Mouse (Mus musculus) frontal cortex, postnatal 14 days (tissue): ENCODE measurements around the gene Gm35549.
A peak's percentile ranks its signal among the peaks of the same experiment; 100 is the strongest.
"Not testable (repeated sequence)": the region's sequence is repeated elsewhere in the genome, so short reads cannot be mapped to it uniquely, and the experiment has no call there.

Experiments used
- DNase-seq, 2 experiments: peaks; one replicate each; pipeline ENCODE4 v3.0.0; 2022; ENCODE audit warnings: low spot score in 2 of 2

Gene Gm35549

DNA sequence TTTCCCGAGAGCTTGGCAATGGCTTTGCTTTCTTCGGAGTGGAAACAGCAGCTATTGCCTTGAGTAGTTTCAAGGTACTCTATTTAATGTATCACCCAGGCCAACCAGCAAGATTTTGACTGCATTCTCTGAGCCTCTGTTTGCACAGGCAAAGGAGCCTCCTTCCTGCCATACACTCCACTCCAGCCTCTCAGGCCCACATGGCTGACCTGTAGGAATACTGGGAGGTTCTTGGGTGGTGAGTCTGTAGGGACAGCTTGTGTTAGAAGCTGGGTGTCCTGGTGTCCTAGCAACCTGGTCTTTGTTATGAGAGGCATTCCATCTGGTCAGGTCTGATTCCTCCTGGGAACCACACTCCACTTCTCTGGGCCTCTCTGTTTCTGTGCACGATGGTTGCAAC lies at the start of gene Gm35549:
Gene Gm35549 (minus strand): TSS at position 276 of the 400 bp plus-strand sequence.
- no peak for DNase-seq

GRCm38 (mm10) chr9:122886372-122887179 lies 42.7 kb upstream of the Gm35549 start:
- peak; percentile 27 to 55 for DNase-seq

GRCm38 (mm10) chr9:122885385-122885784 lies 41.5 kb upstream of the Gm35549 start, which contains the start of gene Zkscan7:
Gene Zkscan7 (plus strand): TSS chr9:122885685.
- no peak for DNase-seq

DNA sequence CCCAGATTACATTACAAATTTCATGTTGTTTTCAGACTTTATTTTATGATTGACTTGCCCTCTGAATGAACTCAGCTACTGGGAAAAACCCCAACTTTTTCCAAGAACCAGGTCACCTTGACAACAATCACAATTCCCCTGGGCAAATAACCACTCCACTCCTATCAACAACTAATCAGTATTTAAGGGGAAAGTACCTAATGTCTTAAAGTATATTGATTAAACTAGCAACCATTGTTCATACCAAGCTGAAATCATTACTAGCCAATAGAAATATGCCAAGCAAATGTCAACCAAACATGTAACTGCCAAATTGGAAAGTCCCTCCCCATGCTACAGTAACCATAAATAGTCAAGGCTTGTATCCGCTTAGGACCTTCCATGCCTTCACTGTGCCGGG lies 31.3 kb upstream of the Gm35549 start:
- DNase-seq: no peak

- DNase-seq: no peak
Measured at GRCm38 (mm10) chr9:122874653-122875052, 30.8 kb upstream of the Gm35549 start.

- no peak for DNase-seq
Measured at GRCm38 (mm10) chr9:122872595-122872994, 28.8 kb upstream of the Gm35549 start.

DNA sequence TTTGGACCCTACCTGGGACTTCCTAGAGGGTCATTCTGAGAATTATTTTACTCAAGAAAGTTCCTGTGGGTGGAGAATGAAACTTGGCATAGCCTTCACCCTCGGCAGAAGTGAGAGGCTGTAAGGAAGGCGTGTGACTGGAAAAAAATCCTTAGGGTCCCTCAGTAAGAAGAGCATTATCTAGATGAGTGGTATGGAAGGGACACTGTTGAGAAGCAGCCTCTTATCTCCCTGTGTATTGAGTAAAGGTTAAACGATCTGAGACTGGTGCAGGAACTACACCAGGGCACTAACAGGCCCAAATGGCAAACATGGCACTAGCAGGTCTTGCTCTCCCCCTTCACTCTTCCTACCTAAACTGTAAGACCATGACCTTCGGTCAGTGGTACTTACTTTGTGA lies 22.4 kb upstream of the Gm35549 start:
- DNase-seq: no peak

DNA sequence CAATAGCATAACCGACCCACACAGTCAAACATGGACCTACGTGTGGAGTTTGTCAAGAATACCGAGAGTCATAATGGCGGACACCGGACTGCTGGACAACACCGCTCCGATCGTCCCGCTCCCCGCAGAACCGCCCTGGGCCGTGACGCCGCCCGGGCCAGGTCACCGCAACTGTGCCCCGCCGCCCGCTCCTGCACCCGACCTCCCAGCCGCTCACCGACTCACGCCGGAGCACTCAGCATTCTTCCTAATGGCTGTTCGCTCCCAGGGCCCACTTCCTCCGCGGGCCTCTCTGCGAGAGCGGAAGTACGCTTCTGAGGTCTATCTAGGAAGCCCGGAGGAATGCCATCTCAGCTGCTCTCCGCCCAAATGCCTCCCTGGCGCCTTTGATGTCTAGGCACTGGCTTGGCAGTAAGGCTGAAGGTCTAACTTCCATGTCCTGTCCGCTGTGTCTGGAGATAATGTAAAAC lies 21.9 kb upstream of the Gm35549 start, which contains the start of gene Zfp445:
Gene Zfp445 (minus strand): TSS at position 310 of the 470 bp plus-strand sequence.
- DNase-seq: peak; percentile 59 to 68

- DNase-seq: no peak
Measured at GRCm38 (mm10) chr9:122864848-122865247, 21.0 kb upstream of the Gm35549 start.

- no peak for DNase-seq
Measured at GRCm38 (mm10) chr9:122863731-122864130, 19.9 kb upstream of the Gm35549 start.

DNA sequence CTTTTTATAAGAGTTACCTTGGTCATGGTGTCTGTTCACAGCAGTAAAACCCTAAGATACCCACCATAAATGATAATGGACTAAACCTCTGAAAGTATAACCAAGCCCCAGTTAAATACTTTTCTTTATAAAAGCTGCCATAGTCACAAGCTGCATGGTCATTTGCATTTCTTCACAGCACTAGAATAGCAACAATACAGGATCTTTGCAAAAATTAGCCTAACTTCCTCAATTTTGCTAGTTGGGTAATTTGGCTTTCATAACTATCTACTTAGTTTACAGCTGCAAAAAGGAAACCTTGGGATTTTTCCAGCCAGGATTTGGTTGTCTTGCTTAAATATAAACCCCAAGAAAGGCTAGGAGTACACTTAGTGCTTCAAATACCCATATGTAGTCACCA lies 16.9 kb upstream of the Gm35549 start:
- DNase-seq: no peak

GRCm38 (mm10) chr9:122856716-122857115 lies 12.9 kb upstream of the Gm35549 start:
- no peak for DNase-seq

DNA sequence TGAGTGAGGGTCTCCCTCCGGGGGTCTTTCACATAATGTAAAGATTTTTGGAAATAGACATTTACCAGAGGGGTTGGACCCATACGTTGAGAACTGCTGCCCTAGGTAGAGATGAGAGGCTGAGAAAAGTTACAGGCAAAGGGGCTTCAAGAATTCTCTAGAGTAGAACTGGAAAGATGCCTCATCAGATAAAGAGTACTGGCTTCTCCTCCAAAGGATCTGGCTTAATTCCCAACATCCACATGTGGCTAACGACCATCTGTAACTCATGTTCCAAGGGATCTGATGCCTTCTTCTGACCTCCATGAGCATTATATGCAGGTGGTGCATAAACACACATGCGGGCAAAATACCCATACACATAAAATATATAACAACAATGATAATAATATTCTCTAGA lies 11.8 kb upstream of the Gm35549 start:
- DNase-seq: no peak

DNA sequence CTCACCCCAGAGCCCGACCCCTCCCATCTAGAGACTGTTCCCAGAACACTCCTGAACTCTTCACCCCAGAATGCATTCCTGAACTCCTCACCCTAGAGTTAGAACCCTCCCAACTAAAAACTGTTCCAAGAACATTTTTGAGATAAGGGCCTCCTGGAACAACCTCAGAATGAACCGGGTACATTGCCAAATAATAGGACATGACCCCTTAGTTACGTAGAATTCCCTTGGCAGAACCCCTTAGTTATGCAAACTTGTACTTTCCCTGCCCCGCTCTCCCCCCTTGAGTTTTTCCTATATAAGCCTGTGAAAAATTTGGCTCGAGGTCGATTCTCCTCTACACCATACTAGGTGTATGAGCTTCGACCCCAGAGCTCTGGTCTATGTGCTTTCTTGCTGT lies 11.3 kb upstream of the Gm35549 start:
- not testable (repeated sequence) for DNase-seq

DNA sequence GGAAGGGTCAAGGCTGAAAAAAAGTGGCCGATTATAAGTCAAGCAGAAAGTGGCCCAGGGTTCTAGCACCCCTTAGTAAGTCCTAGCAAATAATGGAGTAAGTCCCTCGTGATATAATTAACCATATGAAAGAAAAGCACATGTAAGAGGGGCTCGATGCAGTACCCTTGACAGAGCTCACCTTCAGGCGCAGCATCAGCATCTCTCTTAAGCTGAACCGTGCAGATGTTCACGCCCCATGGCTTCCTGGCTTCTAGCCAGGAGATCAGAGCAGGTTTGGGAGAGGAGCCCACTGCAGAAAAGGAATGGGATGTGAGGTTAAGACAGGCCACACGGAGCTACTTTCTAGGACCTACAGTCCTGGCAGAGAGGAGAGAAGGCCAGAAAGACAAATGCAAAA lies 10.7 kb upstream of the Gm35549 start:
- DNase-seq: no peak

- DNase-seq: not testable (repeated sequence)
Measured at GRCm38 (mm10) chr9:122847811-122848311, 4.0 kb upstream of the Gm35549 start.

DNA sequence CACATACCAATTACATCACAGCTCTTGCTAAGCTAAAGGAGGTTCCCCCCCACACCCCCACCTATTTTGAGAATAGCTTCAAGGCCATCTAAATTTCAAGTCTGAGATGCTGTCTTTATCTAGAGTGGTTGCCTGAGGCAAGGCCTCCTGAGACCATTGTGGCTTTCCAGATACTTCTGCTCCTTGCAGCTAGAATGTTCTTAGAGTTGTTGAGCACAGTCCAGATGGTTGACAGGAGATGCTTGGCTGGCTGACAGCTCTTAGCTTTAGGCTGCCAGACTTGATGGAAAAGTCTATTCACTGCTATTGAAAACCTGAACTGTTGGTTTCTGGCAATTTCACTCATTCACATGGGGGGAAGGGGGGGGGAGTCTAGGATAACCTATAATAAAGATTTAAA lies 2.3 kb upstream of the Gm35549 start:
- DNase-seq: peak in 1 of 2 experiments; percentile 31

DNA sequence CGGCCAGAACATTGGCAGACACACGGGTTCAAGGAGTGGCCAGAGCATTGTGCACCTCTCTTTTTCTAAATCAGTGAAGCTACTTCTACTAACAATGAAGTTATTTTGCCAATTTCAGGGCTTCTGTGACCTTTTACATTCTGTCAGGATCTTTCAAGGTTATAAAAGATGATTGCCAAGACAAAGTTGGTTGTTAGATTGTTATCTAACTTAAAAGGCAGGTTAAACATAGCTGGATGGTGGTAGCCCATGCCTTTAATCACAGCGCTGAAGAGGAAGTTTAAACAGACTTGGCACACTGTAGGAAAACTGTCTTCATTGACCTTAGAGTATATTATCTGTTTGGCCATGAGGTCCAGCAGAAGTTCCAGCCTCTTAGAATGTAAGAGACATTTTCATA lies 1.8 kb upstream of the Gm35549 start:
- no peak for DNase-seq

GRCm38 (mm10) chr9:122837680-122838079 lies 6.2 kb downstream of the Gm35549 start:
- no peak for DNase-seq

- DNase-seq: no peak
Measured at GRCm38 (mm10) chr9:122837216-122837615, 6.6 kb downstream of the Gm35549 start.

GRCm38 (mm10) chr9:122836790-122837189 lies 7.0 kb downstream of the Gm35549 start:
- DNase-seq: peak; percentile 63 to 66

DNA sequence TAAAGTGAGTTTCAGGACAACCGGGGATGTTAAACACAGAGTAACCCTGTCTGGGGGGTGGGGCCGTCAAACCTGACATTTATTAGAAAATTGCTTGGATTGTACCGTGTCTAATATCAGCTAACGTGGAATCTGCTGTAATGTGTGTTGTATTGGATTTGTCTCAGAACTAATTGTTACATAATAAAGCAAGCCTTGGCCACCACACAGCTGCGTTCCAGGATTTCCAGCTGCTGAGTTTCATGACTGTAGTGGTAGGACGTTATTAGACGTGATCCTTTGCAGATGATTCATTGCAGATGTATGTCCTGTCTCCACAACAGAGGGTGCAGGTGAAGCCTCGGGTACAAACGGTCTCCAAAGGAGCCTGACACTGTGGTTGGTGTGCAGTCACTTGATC lies 7.7 kb downstream of the Gm35549 start:
- DNase-seq: no peak

DNA sequence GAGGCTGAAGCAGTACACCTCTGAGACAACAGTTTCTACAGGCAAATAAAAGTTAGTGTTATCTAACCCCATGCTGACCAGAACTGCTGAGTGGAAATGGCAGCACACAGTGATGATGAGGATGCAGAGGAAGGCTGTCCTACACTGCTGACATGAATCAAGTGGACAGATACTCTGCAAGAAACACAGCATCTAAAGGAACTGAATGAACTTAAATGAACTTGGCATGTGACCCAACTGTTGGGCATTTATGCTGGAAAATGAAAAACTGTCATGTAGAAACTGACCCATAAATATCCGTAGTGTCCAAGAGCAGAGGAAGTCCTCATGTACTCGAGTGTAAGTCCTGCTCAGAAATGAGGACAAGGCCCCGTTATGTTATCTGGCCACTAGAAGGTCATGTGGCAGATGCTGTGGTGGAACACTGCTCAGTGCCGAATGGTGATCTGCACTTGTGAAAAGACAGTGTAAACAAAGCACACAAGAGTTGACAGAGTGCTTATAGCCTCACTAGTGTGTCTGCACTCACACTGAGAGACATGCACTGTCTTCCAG lies 13.9 kb downstream of the Gm35549 start:
- no peak for DNase-seq
